Mouse (Mus musculus): ENCODE results near the gene Haao.
"Not testable (repeated sequence)": the region's sequence is repeated elsewhere in the genome, so short reads cannot be mapped to it uniquely, and the experiment has no call there.

The Haao gene

GRCm38 (mm10) chr17:83865366-83865765, 17.6 kb upstream of the Haao start:
- DNase-seq, result no peak

GRCm38 (mm10) chr17:83862134-83862881, 14.5 kb upstream of the Haao start:
- DNase-seq, result peak; percentile 72 to 77

GRCm38 (mm10) chr17:83861444-83862133, 13.8 kb upstream of the Haao start:
- peak; percentile 96 to 97 for DNase-seq

GRCm38 (mm10) chr17:83860968-83861367, 13.2 kb upstream of the Haao start:
- not testable (repeated sequence) for DNase-seq

GRCm38 (mm10) chr17:83860224-83860623, 12.5 kb upstream of the Haao start:
- DNase-seq, result no peak

GRCm38 (mm10) chr17:83859639-83860038, 11.9 kb upstream of the Haao start:
- DNase-seq, result no peak

- DNase-seq, result no peak
These were observed 10.7 kb upstream of the Haao start for GRCm38 (mm10) chr17:83858413-83858812.

GRCm38 (mm10) chr17:83854284-83854918, 6.6 kb upstream of the Haao start:
- DNase-seq, result peak; percentile 63 to 66

- DNase-seq, result no peak
These were observed 6.1 kb upstream of the Haao start for GRCm38 (mm10) chr17:83853831-83854230.

- no peak for DNase-seq
These were observed 3.1 kb upstream of the Haao start for GRCm38 (mm10) chr17:83850864-83851263.

- peak; percentile 80 to 91 for DNase-seq
These were observed 2.7 kb upstream of the Haao start for GRCm38 (mm10) chr17:83850458-83850857.

GRCm38 (mm10) chr17:83849717-83850116, 2.0 kb upstream of the Haao start:
- DNase-seq, result no peak

- DNase-seq, result no peak
These were observed 1.4 kb upstream of the Haao start for GRCm38 (mm10) chr17:83849081-83849675.

GRCm38 (mm10) chr17:83848482-83848881, 719 bp upstream of the Haao start:
- DNase-seq, result no peak

GRCm38 (mm10) chr17:83847100-83847499, 663 bp downstream of the Haao start:
- no peak for DNase-seq

GRCm38 (mm10) chr17:83846301-83847021, 1.3 kb downstream of the Haao start:
- no peak for DNase-seq

- DNase-seq, result no peak
These were observed 2.2 kb downstream of the Haao start for GRCm38 (mm10) chr17:83845538-83845937.

GRCm38 (mm10) chr17:83843780-83844179, 4.0 kb downstream of the Haao start:
- DNase-seq, result no peak

GRCm38 (mm10) chr17:83841011-83841410, 6.8 kb downstream of the Haao start:
- DNase-seq, result no peak

GRCm38 (mm10) chr17:83839132-83839531, 8.6 kb downstream of the Haao start:
- DNase-seq, result no peak

- no peak for DNase-seq
These were observed 10.0 kb downstream of the Haao start for GRCm38 (mm10) chr17:83837659-83838190.

- no peak for DNase-seq
These were observed 11.7 kb downstream of the Haao start for GRCm38 (mm10) chr17:83836048-83836447.

Data from lung, postnatal 4 days (tissue).